8 mouse cellular contexts compared by ENCODE assay signal in the genomic region with DNA sequence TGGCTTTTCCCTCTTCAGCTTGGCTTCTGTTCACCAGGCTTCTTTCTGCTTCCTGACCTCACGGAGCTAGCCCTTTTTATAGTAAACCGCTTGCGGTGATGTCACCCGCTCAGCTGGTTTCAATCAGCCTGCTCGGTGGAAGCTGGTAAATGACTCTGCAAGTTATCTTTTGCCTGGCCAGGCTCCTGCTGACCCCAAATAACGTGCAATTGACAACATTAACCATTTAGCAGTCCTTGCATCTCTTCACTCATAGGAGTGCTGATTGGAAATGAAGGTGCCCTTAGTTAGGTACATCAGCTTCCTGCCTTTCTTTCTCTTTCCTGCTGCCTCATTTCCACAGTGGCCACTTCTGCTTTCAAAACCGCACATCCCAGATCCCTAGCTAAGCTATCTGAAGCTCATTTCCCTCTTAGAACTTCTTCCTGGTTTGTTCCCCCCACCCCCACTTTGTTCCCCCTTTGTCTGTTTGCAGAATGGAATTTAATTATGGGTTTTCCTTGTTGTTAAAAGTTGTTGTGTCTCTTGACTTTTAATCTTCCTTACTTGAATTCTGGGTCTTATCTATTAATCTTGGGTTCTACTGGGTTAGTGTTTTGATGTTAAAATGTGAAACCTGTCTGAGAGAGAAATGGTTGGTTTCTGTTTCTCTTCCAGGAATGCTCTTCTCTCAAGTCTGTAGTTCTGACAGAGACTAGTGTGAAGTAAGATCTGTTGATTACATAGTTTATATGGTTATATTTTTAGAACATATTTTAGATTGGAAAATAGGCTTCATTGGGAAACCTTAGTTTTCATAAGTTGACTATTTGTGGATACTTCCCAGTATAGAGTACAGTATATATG. TPM values are rescaled to one million over a fixed set of nuclear protein-coding genes. Genes with fewer than 3 reads are reported as not detected.
DNase-seq lines count a peak whose midpoint lies in the region; ATAC-seq and TF ChIP-seq lines count a peak whose summit lies in the region.

No protein-coding gene starts in this region.

- H3K9ac ChIP-seq in kidney, postnatal 0 days (ENCODE audit: low read depth, low read length): no peak overlapping the region
- no peak overlapping the region for H3K9ac ChIP-seq in lung, embryonic 16.5 days (ENCODE audit: low read length)
- no peak overlapping the region for H3K9ac ChIP-seq in stomach, embryonic 16.5 days (ENCODE audit: low read length)
- H3K9ac ChIP-seq in hindbrain, embryonic 12.5 days: no peak overlapping the region

- H3K27me3 ChIP-seq in kidney, postnatal 0 days (ENCODE audit: insufficient read depth, low read length): no peaks in the 10 kb centered on the region
- no peaks in the 10 kb centered on the region for H3K27me3 ChIP-seq in lung, embryonic 16.5 days (ENCODE audit: control insufficient read depth, insufficient read depth, low read depth, low read length)
- no peaks in the 10 kb centered on the region for H3K27me3 ChIP-seq in stomach, embryonic 16.5 days (ENCODE audit: control insufficient read depth, insufficient read depth, low read length)
- no peaks in the 10 kb centered on the region for H3K27me3 ChIP-seq in hindbrain, embryonic 12.5 days

- H3K36me3 ChIP-seq in kidney, postnatal 0 days (ENCODE audit: insufficient read depth, low read length): no peaks in the 10 kb centered on the region
- no peaks in the 10 kb centered on the region for H3K36me3 ChIP-seq in lung, embryonic 16.5 days (ENCODE audit: control insufficient read depth, insufficient read depth, low read length)
- H3K36me3 ChIP-seq in stomach, embryonic 16.5 days (ENCODE audit: control insufficient read depth, insufficient read depth, low read length): no peaks in the 10 kb centered on the region
- H3K36me3 ChIP-seq in hindbrain, embryonic 12.5 days: no peaks in the 10 kb centered on the region

- H3K4me2 ChIP-seq in kidney, postnatal 0 days (ENCODE audit: low read length): peak overlapping the region; percentile 21; the same call in 1 of the 2 replicates
- peak overlapping the region; percentile 39 for H3K4me2 ChIP-seq in lung, embryonic 16.5 days (ENCODE audit: low read depth, low read length)
- H3K4me2 ChIP-seq in stomach, embryonic 16.5 days (ENCODE audit: low read depth, low read length): peak overlapping the region; percentile 17; the same call in 1 of the 2 replicates
- H3K4me2 ChIP-seq in hindbrain, embryonic 12.5 days (replicated peaks): no peak overlapping the region

- TF ChIP-seq CTCF in kidney, postnatal 0 days (IDR thresholded peaks at IDR 0.05; ENCODE audit: low read depth): no peak

- 0 out of 2 replicates have a peak overlapping the region, but pooled peaks have one; percentile 31 for H3K27ac ChIP-seq in kidney, postnatal 0 days
- H3K27ac ChIP-seq in lung, embryonic 16.5 days (ENCODE audit: low read length): peak overlapping the region; percentile 15; the same call in 1 of the 2 replicates
- peak overlapping the region; percentile 31 for H3K27ac ChIP-seq in stomach, embryonic 16.5 days (ENCODE audit: low read length)
- no peak overlapping the region for H3K27ac ChIP-seq in hindbrain, embryonic 12.5 days

- no peak overlapping the region for H3K4me3 ChIP-seq in kidney, postnatal 0 days (replicated peaks; ENCODE audit: low read depth, low read length)
- H3K4me3 ChIP-seq in lung, embryonic 16.5 days (ENCODE audit: low read length): no peak overlapping the region
- H3K4me3 ChIP-seq in stomach, embryonic 16.5 days (replicated peaks; ENCODE audit: low read length): no peak overlapping the region
- H3K4me3 ChIP-seq in hindbrain, embryonic 12.5 days: no peak overlapping the region

- peaks cover 7% of the 10 kb centered on the region; the same call in 1 of the 2 replicates for H3K4me1 ChIP-seq in kidney, postnatal 0 days (replicated peaks; ENCODE audit: insufficient read depth, low read length)
- peaks cover 17% of the 10 kb centered on the region for H3K4me1 ChIP-seq in lung, embryonic 16.5 days (replicated peaks; ENCODE audit: control insufficient read depth, insufficient read depth, low read length)
- H3K4me1 ChIP-seq in stomach, embryonic 16.5 days (ENCODE audit: control insufficient read depth, insufficient read depth, low read length): peaks cover 7% of the 10 kb centered on the region; the same call in 1 of the 2 replicates
- peaks cover 5% of the 10 kb centered on the region for H3K4me1 ChIP-seq in hindbrain, embryonic 12.5 days

- peak; percentile 8 for DNase-seq in thymus, postnatal 25 days
- DNase-seq in thymus, postnatal 10 days (ENCODE audit: low spot score in 2 of 2): no peak
- peak; percentile 84 for DNase-seq in cerebellum, adult 8-10 months
- DNase-seq in heart, adult 18-20 months: peak; percentile 91 to 94
- peak; percentile 49 for DNase-seq in kidney, postnatal 0 days (ENCODE audit: low spot score)

- WGBS in kidney, postnatal 0 days: 40% methylated on average over 7 of the region's 7 CpGs
- WGBS in lung, embryonic 16.5 days: 26% methylated on average over 7 of the region's 7 CpGs
- 33% methylated on average over 7 of the region's 7 CpGs for WGBS in stomach, embryonic 16.5 days
- 59% methylated on average over 7 of the region's 7 CpGs for WGBS in hindbrain, embryonic 12.5 days

- H3K9me3 ChIP-seq in kidney, postnatal 0 days (replicated peaks; ENCODE audit: low read length): no peaks in the 10 kb centered on the region
- 0 out of 2 replicates have a peak, but pooled peaks cover 3% of the 10 kb centered on the region for H3K9me3 ChIP-seq in lung, embryonic 16.5 days (ENCODE audit: control insufficient read depth, low read length)
- H3K9me3 ChIP-seq in stomach, embryonic 16.5 days (replicated peaks; ENCODE audit: control insufficient read depth, low read length): no peaks in the 10 kb centered on the region
- H3K9me3 ChIP-seq in hindbrain, embryonic 12.5 days (replicated peaks): no peaks in the 10 kb centered on the region

- ATAC-seq in kidney, postnatal 0 days (replicated peaks; ENCODE audit: low FRiP score, low read depth): no peak
- 0 out of 2 replicates have a peak, but pooled peaks have one; percentile 38 for ATAC-seq in lung, embryonic 16.5 days (ENCODE audit: low read depth)
- peak; percentile 33; the same call in 1 of the 2 replicates for ATAC-seq in stomach, embryonic 16.5 days (ENCODE audit: insufficient read depth, low FRiP score)
- no peak for ATAC-seq in hindbrain, embryonic 12.5 days (ENCODE audit: low FRiP score)

RNA-seq across cellular contexts. Expression of a gene that starts 55.6 kb away (rescaled TPM):
- 10 to 100 TPM; 42.9 to 44.5 TPM for total RNA-seq in heart, adult 18-20 months (2021)
- polyA plus RNA-seq in kidney, postnatal 0 days (2015; fragmentation: Nextera tagmentation; extraction: Ambion mirVana): 60.7 and 66.1 TPM in 2 replicates
- 61.4 and 66.1 TPM in 2 replicates for polyA plus RNA-seq in lung, embryonic 16.5 days (2015; fragmentation: Nextera tagmentation; extraction: Ambion mirVana)
- 42.8 and 43.3 TPM in 2 replicates for polyA plus RNA-seq in stomach, embryonic 16.5 days (2015; fragmentation: Nextera tagmentation; extraction: Ambion mirVana)
- 127 and 145 TPM in 2 replicates for polyA plus RNA-seq in hindbrain, embryonic 12.5 days (2016; fragmentation: Nextera tagmentation; extraction: Ambion mirVana)

Comparison
In these comparisons a context has a peak if more than half of its experiments do, and no peak if none do; other contexts are left out.
1. DNase-seq: peak in thymus, postnatal 25 days (single experiment), cerebellum, adult 8-10 months (single experiment), heart, adult 18-20 months (2 of 2) and kidney, postnatal 0 days (single experiment); none in thymus, postnatal 10 days (0 of 2).
2. ATAC-seq: peak in lung, embryonic 16.5 days (single experiment) and stomach, embryonic 16.5 days (single experiment); none in kidney, postnatal 0 days (single experiment) and hindbrain, embryonic 12.5 days (single experiment).